Mouse (Mus musculus): ENCODE measurements around the gene Il1rl2.

DNA sequence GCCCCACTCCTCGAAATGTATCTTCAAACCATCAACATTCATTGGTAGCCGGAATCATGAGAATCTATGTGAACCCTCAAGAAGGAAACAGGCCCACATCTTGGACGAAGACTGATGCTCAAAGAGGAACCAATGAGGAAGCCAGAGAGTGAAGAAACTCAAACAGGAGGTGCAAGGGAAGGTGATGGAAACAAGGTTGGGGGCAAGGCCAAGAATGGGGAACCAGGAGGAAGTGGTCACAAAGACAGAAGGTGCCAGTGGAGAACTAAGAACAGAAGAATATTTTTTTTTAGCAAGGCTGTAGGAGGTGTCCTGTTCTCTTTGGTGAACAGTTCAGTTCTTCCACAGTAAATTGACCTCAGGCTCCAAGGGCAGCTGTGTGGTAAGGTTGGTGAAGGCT lies 67.0 kb downstream of the Il1rl2 start:
- no peak for TF ChIP-seq CTCF (IDR thresholded peaks at IDR 0.05; ENCODE audit: insufficient read depth, low read depth, low read length)
- no peak for TF ChIP-seq POLR2A (IDR thresholded peaks at IDR 0.05; ENCODE audit: insufficient read depth, low read depth, low read length)

Data from olfactory bulb, adult 2 months (tissue).